Mouse (Mus musculus) neural tube, embryonic 13.5 days (tissue): ENCODE results near the gene Atp6v0e. TPM values are rescaled to one million over a fixed set of nuclear protein-coding genes. Genes with fewer than 3 reads are reported as not detected.

ENCODE experiments used
- ATAC-seq: fragments of 200-750 bp; cut with Nextera tagmentation; 2 replicates; pipeline ENCODE4 v1.8.0; 2017; ENCODE audit warnings: low read depth, mild to moderate bottlenecking, moderate TSS enrichment, moderate library complexity
- H3K27ac ChIP-seq: fragments of 300-500 bp; sonication (generic); replicated peaks from 2 replicates; pipeline ENCODE4 v1.5.1; 2015; ENCODE audit warnings: moderate library complexity, mild to moderate bottlenecking, inconsistent platforms
- H3K27me3 ChIP-seq: fragments of 300-500 bp; sonication (generic); 2 replicates; pipeline ENCODE4 v1.6.1; 2015; ENCODE audit warnings: mild to moderate bottlenecking, inconsistent platforms
- H3K36me3 ChIP-seq: fragments of 300-500 bp; sonication (generic); 2 replicates; pipeline ENCODE4 v1.6.1; 2015; ENCODE audit warnings: mild to moderate bottlenecking, inconsistent platforms
- H3K4me1 ChIP-seq: fragments of 300-500 bp; sonication (generic); replicated peaks from 2 replicates; pipeline ENCODE4 v1.6.1; 2015; ENCODE audit warnings: inconsistent platforms
- H3K4me2 ChIP-seq: fragments of 300-500 bp; sonication (generic); 2 replicates; pipeline ENCODE4 v1.6.1; 2015; ENCODE audit warnings: inconsistent platforms, mild to moderate bottlenecking, moderate library complexity
- H3K4me3 ChIP-seq: fragments of 300-500 bp; sonication (generic); 2 replicates; pipeline ENCODE4 v1.5.1; 2015; ENCODE audit warnings: mild to moderate bottlenecking, inconsistent platforms
- H3K9ac ChIP-seq: fragments of 300-500 bp; sonication (generic); 2 replicates; pipeline ENCODE4 v1.6.1; 2015; ENCODE audit warnings: moderate library complexity, mild to moderate bottlenecking, inconsistent platforms
- H3K9me3 ChIP-seq: fragments of 300-500 bp; sonication (generic); 2 replicates; pipeline ENCODE4 v1.6.1; 2016; ENCODE audit warnings: inconsistent platforms
- WGBS: fragments of 180-500 bp; shearing (Covaris S2); methylation state at CpG from one replicate; pipeline ENCODE4 v1.1.7; 2015; 5-methylcytosine and 5-hydroxymethylcytosine counted together
- polyA plus RNA-seq: library from polyadenylated mRNA; unstranded; fragments of >200 nt; fragmentation: Nextera tagmentation; extraction: Ambion mirVana; gene quantifications from 2 replicates; pipeline ENCODE4 v1.2.1, GENCODE M21; 2015

The Atp6v0e gene
- 126 and 130 TPM in 2 replicates for polyA plus RNA-seq

GRCm38 (mm10) chr17:26662978-26663683, at the start of gene Atp6v0e:
Gene Atp6v0e, plus strand, starts transcription at chr17:26663231.
- Histone ChIP-seq H3K27me3 (no peaks in the 10 kb centered on the region), H3K4me2 (peak within 1 kb of the TSS; percentile 84), H3K27ac (peak within 1 kb of the TSS; percentile 57; the same call in 1 of the 2 replicates), H3K9ac (peak within 1 kb of the TSS; percentile 83), H3K9me3 (no peaks in the 10 kb centered on the region), H3K4me1 (peaks cover 21% of the 10 kb centered on the region), H3K36me3 (no peaks in the 10 kb centered on the region), H3K4me3 (peak within 1 kb of the TSS; percentile 65)
- 2% methylated on average over 28 of the region's 28 CpGs for WGBS
- ATAC-seq, result peak; percentile 86

- ATAC-seq, result no peak
- Histone ChIP-seq H3K4me1 (no peaks in the 10 kb centered on the region), H3K4me2 (no peak overlapping the region), H3K9ac (no peak overlapping the region), H3K4me3 (no peak overlapping the region), H3K27me3 (no peaks in the 10 kb centered on the region), H3K9me3 (no peaks in the 10 kb centered on the region), H3K27ac (no peak overlapping the region), H3K36me3 (peaks cover 76% of the 10 kb centered on the region)
- WGBS, result 81% methylated on average over 6 of the region's 6 CpGs
These were observed 48.7 kb upstream of the Atp6v0e start for GRCm38 (mm10) chr17:26614286-26614685.

GRCm38 (mm10) chr17:26614708-26615486, 48.1 kb upstream of the Atp6v0e start:
- Histone ChIP-seq H3K9ac (no peak overlapping the region), H3K4me2 (no peak overlapping the region), H3K27ac (no peak overlapping the region), H3K9me3 (no peaks in the 10 kb centered on the region), H3K27me3 (no peaks in the 10 kb centered on the region), H3K36me3 (peaks cover 77% of the 10 kb centered on the region), H3K4me3 (no peak overlapping the region), H3K4me1 (no peaks in the 10 kb centered on the region)
- WGBS, result 85% methylated on average over 9 of the region's 9 CpGs
- ATAC-seq, result no peak

- no peak overlapping the region for H3K4me3 ChIP-seq
- H3K36me3 ChIP-seq, result peaks cover 75% of the 10 kb centered on the region
- H3K4me2 ChIP-seq, result no peak overlapping the region
- H3K27ac ChIP-seq, result no peak overlapping the region
- ATAC-seq, result no peak
- WGBS, result 91% methylated on average over 2 of the region's 2 CpGs
- H3K4me1 ChIP-seq, result no peaks in the 10 kb centered on the region
- no peak overlapping the region for H3K9ac ChIP-seq
- no peaks in the 10 kb centered on the region for H3K27me3 ChIP-seq
- no peaks in the 10 kb centered on the region for H3K9me3 ChIP-seq
These were observed 46.3 kb upstream of the Atp6v0e start for GRCm38 (mm10) chr17:26616696-26617095.

- no peak for ATAC-seq
- H3K4me2 ChIP-seq, result no peak overlapping the region
These were observed 44.5 kb upstream of the Atp6v0e start for GRCm38 (mm10) chr17:26618498-26618897.

GRCm38 (mm10) chr17:26619577-26619976, 43.5 kb upstream of the Atp6v0e start:
- Histone ChIP-seq H3K9ac (no peak overlapping the region), H3K4me2 (no peak overlapping the region), H3K27me3 (no peaks in the 10 kb centered on the region), H3K36me3 (peaks cover 75% of the 10 kb centered on the region), H3K4me3 (no peak overlapping the region), H3K9me3 (no peaks in the 10 kb centered on the region), H3K27ac (no peak overlapping the region), H3K4me1 (no peaks in the 10 kb centered on the region)
- WGBS, result 91% methylated on average over 6 of the region's 6 CpGs
- ATAC-seq, result no peak

More at GRCm38 (mm10) chr17:26618498-26618897, 44.5 kb upstream of the Atp6v0e start:
- Histone ChIP-seq H3K27me3 (no peaks in the 10 kb centered on the region), H3K9ac (no peak overlapping the region), H3K4me3 (no peak overlapping the region), H3K36me3 (peaks cover 73% of the 10 kb centered on the region), H3K27ac (no peak overlapping the region), H3K4me1 (no peaks in the 10 kb centered on the region), H3K9me3 (no peaks in the 10 kb centered on the region)
- 97% methylated on average over 5 of the region's 5 CpGs for WGBS

- 90% methylated on average over 6 of the region's 6 CpGs for WGBS
- Histone ChIP-seq H3K9me3 (no peaks in the 10 kb centered on the region), H3K4me3 (no peak overlapping the region), H3K4me1 (no peaks in the 10 kb centered on the region), H3K36me3 (peaks cover 77% of the 10 kb centered on the region), H3K27ac (no peak overlapping the region), H3K27me3 (no peaks in the 10 kb centered on the region), H3K9ac (no peak overlapping the region), H3K4me2 (no peak overlapping the region)
- ATAC-seq, result no peak
These were observed 42.7 kb upstream of the Atp6v0e start for GRCm38 (mm10) chr17:26620292-26620691.

GRCm38 (mm10) chr17:26620786-26621766, 42.0 kb upstream of the Atp6v0e start:
- no peak overlapping the region for H3K4me3 ChIP-seq
- peaks cover 78% of the 10 kb centered on the region for H3K36me3 ChIP-seq
- 89% methylated on average over 17 of the region's 17 CpGs for WGBS
- no peaks in the 10 kb centered on the region for H3K4me1 ChIP-seq
- H3K9me3 ChIP-seq, result no peaks in the 10 kb centered on the region
- no peak overlapping the region for H3K27ac ChIP-seq
- no peak overlapping the region for H3K4me2 ChIP-seq
- H3K9ac ChIP-seq, result no peak overlapping the region
- no peaks in the 10 kb centered on the region for H3K27me3 ChIP-seq
- no peak for ATAC-seq

GRCm38 (mm10) chr17:26621912-26622311, 41.1 kb upstream of the Atp6v0e start:
- 91% methylated on average over 5 of the region's 5 CpGs for WGBS
- no peak for ATAC-seq
- H3K27ac ChIP-seq, result no peak overlapping the region
- H3K27me3 ChIP-seq, result no peaks in the 10 kb centered on the region
- no peaks in the 10 kb centered on the region for H3K9me3 ChIP-seq
- no peak overlapping the region for H3K4me2 ChIP-seq
- H3K4me3 ChIP-seq, result no peak overlapping the region
- no peak overlapping the region for H3K9ac ChIP-seq
- H3K36me3 ChIP-seq, result peaks cover 78% of the 10 kb centered on the region
- H3K4me1 ChIP-seq, result no peaks in the 10 kb centered on the region

- H3K36me3 ChIP-seq, result peaks cover 78% of the 10 kb centered on the region
These were observed 39.0 kb upstream of the Atp6v0e start for GRCm38 (mm10) chr17:26623991-26624390.

GRCm38 (mm10) chr17:26624999-26625398, 38.0 kb upstream of the Atp6v0e start:
- Histone ChIP-seq H3K27ac (no peak overlapping the region), H3K9ac (no peak overlapping the region), H3K4me3 (no peak overlapping the region), H3K4me2 (no peak overlapping the region), H3K9me3 (no peaks in the 10 kb centered on the region), H3K4me1 (no peaks in the 10 kb centered on the region), H3K36me3 (peaks cover 81% of the 10 kb centered on the region), H3K27me3 (no peaks in the 10 kb centered on the region)
- ATAC-seq, result no peak
- WGBS, result 80% methylated on average over 10 of the region's 10 CpGs

More at GRCm38 (mm10) chr17:26623991-26624390, 39.0 kb upstream of the Atp6v0e start:
- no peak for ATAC-seq
- Histone ChIP-seq H3K4me1 (no peaks in the 10 kb centered on the region), H3K27ac (no peak overlapping the region), H3K9me3 (no peaks in the 10 kb centered on the region), H3K9ac (no peak overlapping the region), H3K4me2 (no peak overlapping the region), H3K4me3 (no peak overlapping the region), H3K27me3 (no peaks in the 10 kb centered on the region)
- WGBS, result 88% methylated on average over 6 of the region's 6 CpGs
